Mouse (Mus musculus) macrophage (primary cell): ENCODE measurements around the gene Tbc1d8. TPM values are rescaled to one million over a fixed set of nuclear protein-coding genes. Genes with fewer than 3 reads are reported as not detected.
A peak's percentile ranks its signal among the peaks of the same experiment; 100 is the strongest.

Experiments
- H3K27ac ChIP-seq: fragments of 350-480 bp; formaldehyde crosslinking; 2 replicates; pipeline ENCODE4 v1.9.0; 2021
- H3K36me3 ChIP-seq: fragments of 350-480 bp; formaldehyde crosslinking; 2 replicates; pipeline ENCODE4 v1.9.0; 2021; ENCODE audit errors: inconsistent target
- H3K4me3 ChIP-seq: fragments of 350-480 bp; formaldehyde crosslinking; 2 replicates; pipeline ENCODE4 v1.9.0; 2021; ENCODE audit errors: inconsistent target
- H3K79me2 ChIP-seq: fragments of 350-480 bp; formaldehyde crosslinking; 2 replicates; pipeline ENCODE4 v1.9.0; 2021; ENCODE audit errors: inconsistent target
- WGBS: methylation state at CpG from one replicate; pipeline ENCODE4 v1.1.7; 2026; ENCODE audit warnings: inconsistent platforms; ENCODE audit not compliant: missing documents; 5-methylcytosine and 5-hydroxymethylcytosine counted together
- polyA plus RNA-seq: library from polyadenylated mRNA; stranded (reverse); fragments of 250-400 nt; gene quantifications from 3 replicates; pipeline ENCODE4 v1.2.4, GENCODE M21; 2018; ENCODE audit warnings: inconsistent platforms
- total RNA-seq, 78 experiments: library from RNA; depleted of rRNA; stranded (reverse); fragments of 250-400 nt; gene quantifications; 1 replicate in 9 of 78; 2 replicates in 24 of 78; 3 replicates in 43 of 78; 4 replicates in 2 of 78; pipeline ENCODE4 v1.2.4; 2018; ENCODE audit warnings: inconsistent platforms in 56 of 78

Tbc1d8 gene
- 10 to 100 TPM in 25 of 26 experiments, 1 to 10 TPM in 1; 7.2 to 72.3 (median 50.0) TPM for total RNA-seq (2018; cell fraction: chromatin; rRNA removed)
- total RNA-seq (2018; cell fraction: cytosol; rRNA removed), result 10 to 100 TPM in 24 of 26 experiments, 1 to 10 TPM in 2; 7.1 to 20.0 (median 15.6) TPM
- total RNA-seq (2018; cell fraction: nucleus; rRNA removed), result 10 to 100 TPM; 14.7 to 58.3 (median 33.5) TPM
- 7.5 to 23.4 TPM (median 13.9 TPM) in 3 replicates for polyA plus RNA-seq

GRCm38 (mm10) chr1:39478057-39478895 lies at the start of gene Tbc1d8:
Gene Tbc1d8 (minus strand): TSS chr1:39478755.
- no peaks in the 10 kb centered on the region for H3K36me3 ChIP-seq
- H3K27ac ChIP-seq, result peak within 1 kb of the TSS; percentile 54
- peaks cover 44% of the 10 kb centered on the region; the same call in 1 of the 2 replicates for H3K79me2 ChIP-seq
- 1% methylated on average over 83 of the region's 90 CpGs for WGBS
- peak within 1 kb of the TSS; percentile 40 for H3K4me3 ChIP-seq

- Histone ChIP-seq H3K27ac (no peak overlapping the region), H3K36me3 (no peaks in the 10 kb centered on the region), H3K79me2 (no peaks in the 10 kb centered on the region), H3K4me3 (no peak overlapping the region)
- WGBS, result 63% methylated on average over 6 of the region's 6 CpGs
Observed at GRCm38 (mm10) chr1:39528319-39528718, 49.8 kb upstream of the Tbc1d8 start.

GRCm38 (mm10) chr1:39527432-39527831 lies 48.9 kb upstream of the Tbc1d8 start:
- H3K79me2 ChIP-seq, result no peaks in the 10 kb centered on the region
- no peak overlapping the region for H3K4me3 ChIP-seq
- no peaks in the 10 kb centered on the region for H3K36me3 ChIP-seq
- H3K27ac ChIP-seq, result no peak overlapping the region
- WGBS, result 15% methylated on average over 7 of the region's 7 CpGs

GRCm38 (mm10) chr1:39526371-39527167 lies 48.0 kb upstream of the Tbc1d8 start:
- H3K4me3 ChIP-seq, result no peak overlapping the region
- H3K36me3 ChIP-seq, result no peaks in the 10 kb centered on the region
- no peaks in the 10 kb centered on the region for H3K79me2 ChIP-seq
- H3K27ac ChIP-seq, result no peak overlapping the region
- 83% methylated on average over 9 of the region's 9 CpGs for WGBS

GRCm38 (mm10) chr1:39525763-39526162 lies 47.2 kb upstream of the Tbc1d8 start:
- Histone ChIP-seq H3K27ac (peak overlapping the region; percentile 19; the same call in 1 of the 2 replicates), H3K79me2 (no peaks in the 10 kb centered on the region), H3K36me3 (no peaks in the 10 kb centered on the region), H3K4me3 (no peak overlapping the region)
- WGBS, result 4% methylated on average over 7 of the region's 7 CpGs

- no peaks in the 10 kb centered on the region for H3K79me2 ChIP-seq
- H3K36me3 ChIP-seq, result no peaks in the 10 kb centered on the region
- no peak overlapping the region for H3K4me3 ChIP-seq
- H3K27ac ChIP-seq, result no peak overlapping the region
- WGBS, result 24% methylated on average over 5 of the region's 5 CpGs
Observed at GRCm38 (mm10) chr1:39522519-39522918, 44.0 kb upstream of the Tbc1d8 start.

GRCm38 (mm10) chr1:39521326-39521725 lies 42.8 kb upstream of the Tbc1d8 start:
- no peaks in the 10 kb centered on the region for H3K79me2 ChIP-seq
- no peak overlapping the region for H3K4me3 ChIP-seq
- H3K27ac ChIP-seq, result no peak overlapping the region
- H3K36me3 ChIP-seq, result no peaks in the 10 kb centered on the region
- 92% methylated on average over 5 of the region's 7 CpGs for WGBS

- H3K4me3 ChIP-seq, result no peak overlapping the region
- WGBS, result 94% methylated on average over 9 of the region's 10 CpGs
- no peaks in the 10 kb centered on the region for H3K79me2 ChIP-seq
- no peak overlapping the region for H3K27ac ChIP-seq
- no peaks in the 10 kb centered on the region for H3K36me3 ChIP-seq
Observed at GRCm38 (mm10) chr1:39515303-39515991, 36.9 kb upstream of the Tbc1d8 start.

- no peak overlapping the region for H3K27ac ChIP-seq
- no peaks in the 10 kb centered on the region for H3K36me3 ChIP-seq
- no peaks in the 10 kb centered on the region for H3K79me2 ChIP-seq
- 100% methylated on average over 1 of the region's 1 CpGs for WGBS
- no peak overlapping the region for H3K4me3 ChIP-seq
Observed at GRCm38 (mm10) chr1:39512183-39512582, 33.6 kb upstream of the Tbc1d8 start.

- H3K4me3 ChIP-seq, result no peak overlapping the region
- no peak overlapping the region for H3K27ac ChIP-seq
- no peaks in the 10 kb centered on the region for H3K79me2 ChIP-seq
- no peaks in the 10 kb centered on the region for H3K36me3 ChIP-seq
- WGBS, result 79% methylated on average over 8 of the region's 8 CpGs
Observed at GRCm38 (mm10) chr1:39511775-39512174, 33.2 kb upstream of the Tbc1d8 start.

- WGBS, result 88% methylated on average over 9 of the region's 9 CpGs
- H3K36me3 ChIP-seq, result no peaks in the 10 kb centered on the region
Observed at GRCm38 (mm10) chr1:39505600-39505999, 27.0 kb upstream of the Tbc1d8 start.

GRCm38 (mm10) chr1:39504261-39504660 lies 25.7 kb upstream of the Tbc1d8 start:
- WGBS, result 0% methylated on average over 1 of the region's 1 CpGs
- Histone ChIP-seq H3K36me3 (no peaks in the 10 kb centered on the region), H3K27ac (no peak overlapping the region)

More at GRCm38 (mm10) chr1:39505600-39505999, 27.0 kb upstream of the Tbc1d8 start:
- Histone ChIP-seq H3K79me2 (no peaks in the 10 kb centered on the region), H3K4me3 (no peak overlapping the region), H3K27ac (no peak overlapping the region)

GRCm38 (mm10) chr1:39502817-39503633 lies 24.5 kb upstream of the Tbc1d8 start:
- no peaks in the 10 kb centered on the region for H3K79me2 ChIP-seq
- H3K4me3 ChIP-seq, result no peak overlapping the region
- no peaks in the 10 kb centered on the region for H3K36me3 ChIP-seq
- WGBS, result 25% methylated on average over 17 of the region's 17 CpGs
- H3K27ac ChIP-seq, result peak overlapping the region; percentile 38

More at GRCm38 (mm10) chr1:39504261-39504660, 25.7 kb upstream of the Tbc1d8 start:
- no peak overlapping the region for H3K4me3 ChIP-seq
- H3K79me2 ChIP-seq, result no peaks in the 10 kb centered on the region
